Mouse (Mus musculus) myocyte (in vitro differentiated cells): ENCODE data around the gene Plgrkt. TPM values are rescaled to one million over a fixed set of nuclear protein-coding genes. Genes with fewer than 3 reads are reported as not detected.

Source experiments
- H3K27me3 ChIP-seq: one replicate; pipeline ENCODE4 v1.6.1; 2011; ENCODE audit not compliant: control insufficient read depth, insufficient read depth, insufficient read length
- H3K36me3 ChIP-seq: one replicate; pipeline ENCODE4 v1.6.1; 2011; ENCODE audit not compliant: control insufficient read depth, insufficient read depth
- H3K4me2 ChIP-seq: one replicate; pipeline ENCODE4 v1.6.1; 2011; ENCODE audit warnings: low read depth, control low read depth
- H3K4me3 ChIP-seq: one replicate; pipeline ENCODE4 v1.5.1; 2011; ENCODE audit warnings: mild to moderate bottlenecking, control low read depth, moderate library complexity
- H3K79me2 ChIP-seq: one replicate; pipeline ENCODE4 v1.6.1; 2011; ENCODE audit not compliant: control insufficient read depth, insufficient read depth
- H3ac ChIP-seq: one replicate; pipeline ENCODE4 v1.6.1; 2011; ENCODE audit not compliant: control insufficient read depth, insufficient read length
- CEBPB ChIP-seq: IDR thresholded peaks from 2 replicates; pipeline ENCODE4 v1.6.1; 2011; ENCODE audit warnings: mild to moderate bottlenecking, moderate library complexity; ENCODE audit not compliant: poor library complexity, insufficient read depth, severe bottlenecking
- E2F4 ChIP-seq: IDR thresholded peaks from one replicate; pipeline ENCODE4 v1.6.1; 2011; ENCODE audit warnings: mild to moderate bottlenecking, control low read depth, moderate library complexity; ENCODE audit not compliant: insufficient read depth
- MAX ChIP-seq: IDR thresholded peaks from one replicate; pipeline ENCODE4 v1.6.1; 2011; ENCODE audit warnings: low read depth, mild to moderate bottlenecking, control low read depth
- MYOD1 ChIP-seq, 3 experiments: IDR thresholded peaks; one replicate each; pipeline ENCODE4 v1.6.1; 2011; ENCODE audit warnings: control low read depth in 2 of 3, low read depth in 2 of 3, mild to moderate bottlenecking in 2 of 3, moderate library complexity in 1 of 3; ENCODE audit not compliant: insufficient read length in 2 of 3, control insufficient read depth in 1 of 3
- MYOG ChIP-seq, 3 experiments: IDR thresholded peaks; one replicate each; pipeline ENCODE4 v1.6.1; 2011; ENCODE audit warnings: control low read depth in 2 of 3, low read depth in 2 of 3, mild to moderate bottlenecking in 2 of 3; ENCODE audit not compliant: insufficient read length in 2 of 3, control insufficient read depth in 1 of 3, insufficient read depth in 1 of 3
- POLR2A ChIP-seq: IDR thresholded peaks from one replicate; pipeline ENCODE4 v1.6.1; 2011; ENCODE audit warnings: low read depth, mild to moderate bottlenecking, control low read depth, moderate library complexity; ENCODE audit not compliant: insufficient read length
- POLR2AphosphoS2 ChIP-seq: IDR thresholded peaks from one replicate; pipeline ENCODE4 v1.6.1; 2011; ENCODE audit warnings: low read depth, control low read depth; ENCODE audit not compliant: insufficient read length
- REST ChIP-seq: IDR thresholded peaks from one replicate; pipeline ENCODE4 v1.6.1; 2011; ENCODE audit warnings: mild to moderate bottlenecking, control low read depth, moderate library complexity; ENCODE audit not compliant: insufficient read depth, insufficient read length
- SRF ChIP-seq: IDR thresholded peaks from one replicate; pipeline ENCODE4 v1.6.1; 2011; ENCODE audit warnings: low read depth; ENCODE audit not compliant: control insufficient read depth, insufficient read length
- TCF12 ChIP-seq: IDR thresholded peaks from one replicate; pipeline ENCODE4 v1.6.1; 2011; ENCODE audit warnings: mild to moderate bottlenecking, control low read depth; ENCODE audit not compliant: poor library complexity, insufficient read depth, severe bottlenecking
- TCF3 ChIP-seq: IDR thresholded peaks from one replicate; pipeline ENCODE4 v1.6.1; 2011; ENCODE audit warnings: low read depth, control low read depth; ENCODE audit not compliant: insufficient read length
- USF1 ChIP-seq: IDR thresholded peaks from one replicate; pipeline ENCODE4 v1.6.1; 2011; ENCODE audit warnings: low read depth, mild to moderate bottlenecking, control low read depth, moderate library complexity
- polyA plus RNA-seq: library from polyadenylated mRNA; unstranded; fragments of >200 nt; fragmentation: generic; extraction: Trizol; gene quantifications from one replicate; pipeline ENCODE4 v1.2.1, GENCODE M21; 2012; ENCODE audit warnings: missing spikeins

Gene Plgrkt
- polyA plus RNA-seq, 1 experiment: 25.1 TPM

DNA sequence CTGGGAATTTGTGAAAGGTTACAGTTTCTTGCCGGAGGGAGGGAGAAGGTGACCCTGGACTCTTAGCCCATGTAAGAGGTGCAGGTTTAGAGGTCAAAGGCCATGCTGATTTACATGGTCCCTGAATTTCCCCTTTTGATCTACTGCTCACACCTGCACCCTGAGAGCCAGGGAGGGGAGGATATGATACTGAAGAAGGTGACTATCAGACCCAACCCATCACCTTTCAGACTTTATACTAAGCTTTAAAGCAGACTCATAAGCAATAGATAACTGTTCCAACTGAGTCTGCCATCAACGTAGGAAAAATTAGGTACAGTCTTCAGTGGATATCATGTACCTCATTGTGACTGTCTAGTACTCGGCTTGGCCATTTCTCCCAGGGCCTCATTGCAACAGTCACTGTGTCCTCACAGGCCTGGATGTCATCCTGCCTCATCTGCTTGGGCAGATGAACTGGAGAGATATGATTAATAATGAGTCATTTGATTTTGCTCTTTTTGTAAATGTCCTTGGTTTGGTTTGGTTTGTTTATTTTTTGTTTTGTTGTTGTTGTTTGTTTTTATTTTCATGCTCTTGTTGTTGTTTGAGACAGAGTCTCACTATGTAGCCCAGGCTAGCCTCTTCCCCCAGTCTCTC lies 1.6 kb upstream of the Plgrkt start:
- H3ac ChIP-seq: no peak overlapping the region
- TF ChIP-seq MYOD1 (IDR thresholded peaks at IDR 0.05; ENCODE audit: control insufficient read depth in 1 of 3, insufficient read length in 2 of 3, low read depth in 2 of 3) (no peak), USF1 (no peak), TCF3 (no peak), CEBPB (no peak), MYOG (IDR thresholded peaks at IDR 0.05; ENCODE audit: control insufficient read depth in 1 of 3, insufficient read depth in 1 of 3, insufficient read length in 2 of 3, low read depth in 2 of 3) (no peak)
- H3K4me2 ChIP-seq: no peak overlapping the region
- H3K27me3 ChIP-seq: no peaks in the 10 kb centered on the region
- no peaks in the 10 kb centered on the region for H3K36me3 ChIP-seq
- H3K4me3 ChIP-seq: no peak overlapping the region
- no peaks in the 10 kb centered on the region for H3K79me2 ChIP-seq

DNA sequence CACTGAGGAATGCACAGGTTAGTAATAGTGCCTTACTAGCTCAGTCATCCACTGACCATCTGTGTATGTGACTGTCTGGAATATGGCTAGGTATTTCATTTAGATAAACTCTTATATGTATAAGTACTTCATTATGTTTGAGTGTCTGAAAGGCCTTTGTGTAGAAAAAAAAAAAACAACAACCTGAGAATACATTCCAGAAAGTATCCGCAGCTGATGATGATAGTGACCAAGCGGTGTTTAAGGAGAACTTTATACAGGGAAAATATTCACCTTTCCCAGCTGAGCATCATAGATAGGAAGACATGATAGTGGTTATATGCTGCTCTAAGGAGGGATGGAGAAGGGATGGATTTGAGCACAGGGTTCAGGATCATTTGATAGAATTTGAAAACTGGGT lies 851 bp upstream of the Plgrkt start:
- H3K4me2 ChIP-seq: no peak overlapping the region
- no peak overlapping the region for H3ac ChIP-seq
- no peaks in the 10 kb centered on the region for H3K79me2 ChIP-seq
- H3K36me3 ChIP-seq: no peaks in the 10 kb centered on the region
- no peak for TF ChIP-seq E2F4
- H3K27me3 ChIP-seq: no peaks in the 10 kb centered on the region
- H3K4me3 ChIP-seq: peak overlapping the region; percentile 52

DNA sequence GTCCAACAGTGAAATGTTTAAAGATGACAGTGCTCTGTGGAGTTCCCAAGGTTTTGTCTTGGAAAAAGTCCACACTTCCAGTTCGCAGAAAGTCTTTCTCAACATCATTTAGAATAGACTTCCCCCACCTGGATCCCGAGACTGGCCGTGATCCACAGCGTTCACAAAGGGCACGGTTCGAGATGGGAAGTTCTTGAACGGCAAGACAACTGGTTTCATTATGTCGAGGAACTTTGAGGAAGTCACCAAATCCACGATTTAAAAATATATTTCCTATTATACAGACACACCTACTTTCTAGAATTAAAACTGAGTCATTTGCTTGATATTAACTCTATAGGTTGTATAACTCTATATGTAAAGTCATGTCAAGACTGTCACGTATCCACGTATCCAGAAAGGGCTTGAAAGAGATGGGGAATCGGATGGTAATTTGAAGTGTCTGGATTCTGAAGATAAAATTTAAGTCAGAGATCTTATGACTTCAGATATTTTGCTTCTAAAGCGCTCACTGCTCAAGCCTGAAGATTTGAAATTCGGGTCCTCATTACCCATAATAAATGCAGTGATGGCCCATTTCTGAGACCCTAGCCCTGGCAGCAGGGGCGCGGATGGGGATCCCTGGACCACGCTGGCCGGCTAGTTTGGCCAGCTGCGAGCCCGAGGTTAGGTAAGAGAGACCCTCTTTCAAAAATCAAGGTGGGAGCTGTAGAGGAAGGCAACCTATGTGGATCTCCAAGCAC lies 793 bp downstream of the Plgrkt start:
- no peaks in the 10 kb centered on the region for H3K36me3 ChIP-seq
- H3ac ChIP-seq: no peak overlapping the region
- H3K4me3 ChIP-seq: peak overlapping the region; percentile 52
- H3K27me3 ChIP-seq: no peaks in the 10 kb centered on the region
- TF ChIP-seq TCF3: no peak
- TF ChIP-seq TCF12: no peak
- TF ChIP-seq CEBPB: no peak
- peak overlapping the region; percentile 94 for H3K4me2 ChIP-seq
- H3K79me2 ChIP-seq: no peaks in the 10 kb centered on the region

DNA sequence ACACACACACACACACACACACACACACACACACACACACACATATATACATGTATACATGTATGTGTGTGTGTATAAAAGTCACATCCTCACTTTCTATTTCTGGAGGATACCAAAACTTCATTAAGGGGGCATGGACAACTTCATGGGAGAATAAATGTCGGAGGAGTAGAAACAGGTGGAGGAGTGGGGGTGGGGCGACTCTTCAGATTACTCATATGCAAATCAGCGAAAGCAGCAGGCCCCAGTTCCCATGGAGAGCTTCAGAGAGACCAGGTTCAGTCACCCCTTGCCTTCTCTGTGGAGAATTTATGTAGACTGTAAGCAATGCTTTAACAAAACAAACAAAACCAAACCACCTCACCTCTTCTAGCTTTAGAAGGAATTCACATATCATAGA lies 2.1 kb downstream of the Plgrkt start:
- Histone ChIP-seq H3ac (no peak overlapping the region), H3K27me3 (no peaks in the 10 kb centered on the region), H3K79me2 (no peaks in the 10 kb centered on the region), H3K4me3 (no peak overlapping the region), H3K36me3 (no peaks in the 10 kb centered on the region), H3K4me2 (no peak overlapping the region)
- no peak for TF ChIP-seq MYOD1 (IDR thresholded peaks at IDR 0.05; ENCODE audit: control insufficient read depth in 1 of 3, insufficient read length in 2 of 3, low read depth in 2 of 3)
- TF ChIP-seq SRF: no peak
- no peak for TF ChIP-seq MAX
- no peak for TF ChIP-seq POLR2AphosphoS2
- no peak for TF ChIP-seq MYOG (IDR thresholded peaks at IDR 0.05; ENCODE audit: control insufficient read depth in 1 of 3, insufficient read depth in 1 of 3, insufficient read length in 2 of 3, low read depth in 2 of 3)
- no peak for TF ChIP-seq E2F4
- no peak for TF ChIP-seq POLR2A
- TF ChIP-seq TCF12: no peak
- no peak for TF ChIP-seq TCF3
- no peak for TF ChIP-seq USF1
- no peak for TF ChIP-seq CEBPB
- TF ChIP-seq REST: no peak

DNA sequence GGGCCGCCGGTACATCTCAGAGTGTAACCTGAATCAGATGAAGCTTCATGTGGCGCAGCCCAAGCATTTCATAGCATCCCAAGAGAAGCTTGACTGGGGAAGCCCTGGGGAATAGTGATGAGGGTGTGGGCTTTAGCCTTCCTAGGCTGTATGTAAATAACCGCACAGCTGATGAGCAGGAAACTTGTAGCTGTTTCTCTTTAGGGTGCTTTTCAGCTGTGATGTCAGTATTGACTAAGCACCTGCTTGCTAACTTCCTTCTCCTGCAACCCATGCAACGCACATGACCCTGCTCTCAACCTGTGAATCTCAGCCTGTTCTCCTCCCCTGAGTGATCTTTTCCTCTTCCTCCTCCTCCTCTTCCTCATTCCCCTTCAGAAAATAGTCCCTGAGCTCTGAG lies 3.1 kb downstream of the Plgrkt start:
- no peak overlapping the region for H3ac ChIP-seq
- no peak overlapping the region for H3K4me2 ChIP-seq
- H3K36me3 ChIP-seq: no peaks in the 10 kb centered on the region
- TF ChIP-seq E2F4 (no peak), CEBPB (no peak), MAX (no peak), MYOG (IDR thresholded peaks at IDR 0.05; ENCODE audit: control insufficient read depth in 1 of 3, insufficient read depth in 1 of 3, insufficient read length in 2 of 3, low read depth in 2 of 3) (no peak), TCF12 (no peak), SRF (no peak), POLR2AphosphoS2 (no peak), POLR2A (no peak), MYOD1 (IDR thresholded peaks at IDR 0.05; ENCODE audit: control insufficient read depth in 1 of 3, insufficient read length in 2 of 3, low read depth in 2 of 3) (no peak), TCF3 (no peak)
- no peaks in the 10 kb centered on the region for H3K79me2 ChIP-seq
- H3K27me3 ChIP-seq: no peaks in the 10 kb centered on the region
- no peak overlapping the region for H3K4me3 ChIP-seq
